Mouse (Mus musculus): Measurements from ENCODE around the gene Fam171a1.
A peak's percentile ranks its signal among the peaks of the same experiment; 100 is the strongest.
"Not testable (repeated sequence)": the region's sequence is repeated elsewhere in the genome, so short reads cannot be mapped to it uniquely, and the experiment has no call there.

Gene Fam171a1

GRCm38 (mm10) chr2:3171774-3172173 is 57.8 kb downstream of the Fam171a1 start:
- DNase-seq (ENCODE audit: low read depth): no peak

GRCm38 (mm10) chr2:3172656-3173055 is 58.6 kb downstream of the Fam171a1 start:
- DNase-seq (ENCODE audit: low read depth): no peak

- DNase-seq (ENCODE audit: low read depth): no peak
Measured at GRCm38 (mm10) chr2:3174890-3175289, 60.9 kb downstream of the Fam171a1 start.

- peak; percentile 5 for DNase-seq (ENCODE audit: low read depth)
Measured at GRCm38 (mm10) chr2:3175988-3176387, 62.0 kb downstream of the Fam171a1 start.

- DNase-seq (ENCODE audit: low read depth): no peak
Measured at GRCm38 (mm10) chr2:3176751-3177150, 62.7 kb downstream of the Fam171a1 start.

GRCm38 (mm10) chr2:3180550-3180949 is 66.5 kb downstream of the Fam171a1 start:
- DNase-seq (ENCODE audit: low read depth): no peak

- DNase-seq (ENCODE audit: low read depth): no peak
Measured at GRCm38 (mm10) chr2:3183656-3184055, 69.6 kb downstream of the Fam171a1 start.

GRCm38 (mm10) chr2:3185335-3185734 is 71.3 kb downstream of the Fam171a1 start:
- DNase-seq (ENCODE audit: low read depth): no peak

- DNase-seq (ENCODE audit: low read depth): no peak
Measured at GRCm38 (mm10) chr2:3188745-3189475, 74.9 kb downstream of the Fam171a1 start.

GRCm38 (mm10) chr2:3191149-3191548 is 77.1 kb downstream of the Fam171a1 start:
- DNase-seq (ENCODE audit: low read depth): no peak

- DNase-seq (ENCODE audit: low read depth): no peak
Measured at GRCm38 (mm10) chr2:3195511-3195910, 81.5 kb downstream of the Fam171a1 start.

GRCm38 (mm10) chr2:3200422-3200821 is 86.4 kb downstream of the Fam171a1 start:
- no peak for DNase-seq (ENCODE audit: low read depth)

GRCm38 (mm10) chr2:3206975-3207642 is 93.1 kb downstream of the Fam171a1 start:
- no peak for DNase-seq (ENCODE audit: low read depth)

GRCm38 (mm10) chr2:3215480-3215879 is 101.5 kb downstream of the Fam171a1 start:
- DNase-seq (ENCODE audit: low read depth): no peak

GRCm38 (mm10) chr2:3216617-3217016 is 102.6 kb downstream of the Fam171a1 start:
- no peak for DNase-seq (ENCODE audit: low read depth)

- DNase-seq (ENCODE audit: low read depth): not testable (repeated sequence)
Measured at GRCm38 (mm10) chr2:3217577-3217976, 103.6 kb downstream of the Fam171a1 start.

- no peak for DNase-seq (ENCODE audit: low read depth)
Measured at GRCm38 (mm10) chr2:3218225-3218624, 104.2 kb downstream of the Fam171a1 start.

GRCm38 (mm10) chr2:3228475-3228874 is 114.5 kb downstream of the Fam171a1 start:
- no peak for DNase-seq (ENCODE audit: low read depth)

GRCm38 (mm10) chr2:3229060-3229459 is 115.0 kb downstream of the Fam171a1 start:
- DNase-seq (ENCODE audit: low read depth): peak; percentile 17

- DNase-seq (ENCODE audit: low read depth): no peak
Measured at GRCm38 (mm10) chr2:3239255-3239654, 125.2 kb downstream of the Fam171a1 start.

- DNase-seq (ENCODE audit: low read depth): no peak
Measured at GRCm38 (mm10) chr2:3244251-3244650, 130.2 kb downstream of the Fam171a1 start.

GRCm38 (mm10) chr2:3251309-3251708 is 137.3 kb downstream of the Fam171a1 start:
- DNase-seq (ENCODE audit: low read depth): no peak

GRCm38 (mm10) chr2:3266466-3266865 is 152.4 kb downstream of the Fam171a1 start:
- no peak for DNase-seq (ENCODE audit: low read depth)

- DNase-seq (ENCODE audit: low read depth): no peak
Measured at GRCm38 (mm10) chr2:3267879-3268278, 153.9 kb downstream of the Fam171a1 start.

Data from c-Kit-positive CD71-positive TER-119-negative erythroid progenitor cells, embryonic 14.5 days (primary cell).